Mouse (Mus musculus) lung, embryonic 16.5 days (tissue): Measurements from ENCODE around the gene Dnajb4. TPM values are rescaled to one million over a fixed set of nuclear protein-coding genes. Genes with fewer than 3 reads are reported as not detected.
"Not testable (repeated sequence)": the region's sequence is repeated elsewhere in the genome, so short reads cannot be mapped to it uniquely, and the experiment has no call there.

ENCODE experiments used
- ATAC-seq: fragments of 200-750 bp; cut with Nextera tagmentation; 2 replicates; pipeline ENCODE4 v1.8.0; 2017; ENCODE audit warnings: low read depth, mild to moderate bottlenecking, moderate library complexity
- H3K27ac ChIP-seq: fragments of 300-500 bp; sonication (generic); 2 replicates; pipeline ENCODE4 v1.5.1; 2014; ENCODE audit warnings: mild to moderate bottlenecking, control low read depth, low read length
- H3K27me3 ChIP-seq: fragments of 300-500 bp; sonication (generic); 2 replicates; pipeline ENCODE4 v1.6.1; 2014; ENCODE audit warnings: low read depth, low read length, mixed read lengths; ENCODE audit not compliant: control insufficient read depth, insufficient read depth
- H3K36me3 ChIP-seq: fragments of 300-500 bp; sonication (generic); 2 replicates; pipeline ENCODE4 v1.6.1; 2014; ENCODE audit warnings: low read length; ENCODE audit not compliant: control insufficient read depth, insufficient read depth
- H3K4me1 ChIP-seq: fragments of 300-500 bp; sonication (generic); replicated peaks from 2 replicates; pipeline ENCODE4 v1.6.1; 2014; ENCODE audit warnings: low read length, mixed read lengths; ENCODE audit not compliant: control insufficient read depth, insufficient read depth
- H3K4me2 ChIP-seq: fragments of 300-500 bp; sonication (generic); 2 replicates; pipeline ENCODE4 v1.6.1; 2014; ENCODE audit warnings: low read depth, low read length, control low read depth
- H3K4me3 ChIP-seq: fragments of 300-500 bp; sonication (generic); 2 replicates; pipeline ENCODE4 v1.5.1; 2014; ENCODE audit warnings: mild to moderate bottlenecking, low read length, control low read depth
- H3K9ac ChIP-seq: fragments of 300-500 bp; sonication (generic); 2 replicates; pipeline ENCODE4 v1.6.1; 2014; ENCODE audit warnings: low read length, control low read depth
- H3K9me3 ChIP-seq: fragments of 300-500 bp; sonication (generic); 2 replicates; pipeline ENCODE4 v1.6.1; 2016; ENCODE audit warnings: low read length; ENCODE audit not compliant: control insufficient read depth
- WGBS: fragments of 180-500 bp; shearing (Covaris S2); extraction: QIAGEN DNeasy Blood & Tissue Kit; methylation state at CpG from one replicate; pipeline ENCODE4 v1.1.7; 2014; 5-methylcytosine and 5-hydroxymethylcytosine counted together
- polyA plus RNA-seq: library from polyadenylated mRNA; unstranded; fragments of >200 nt; fragmentation: Nextera tagmentation; extraction: Ambion mirVana; gene quantifications from 2 replicates; pipeline ENCODE4 v1.2.1, GENCODE M21; 2015

Gene Dnajb4
- polyA plus RNA-seq: 44.0 and 44.8 TPM in 2 replicates

DNA sequence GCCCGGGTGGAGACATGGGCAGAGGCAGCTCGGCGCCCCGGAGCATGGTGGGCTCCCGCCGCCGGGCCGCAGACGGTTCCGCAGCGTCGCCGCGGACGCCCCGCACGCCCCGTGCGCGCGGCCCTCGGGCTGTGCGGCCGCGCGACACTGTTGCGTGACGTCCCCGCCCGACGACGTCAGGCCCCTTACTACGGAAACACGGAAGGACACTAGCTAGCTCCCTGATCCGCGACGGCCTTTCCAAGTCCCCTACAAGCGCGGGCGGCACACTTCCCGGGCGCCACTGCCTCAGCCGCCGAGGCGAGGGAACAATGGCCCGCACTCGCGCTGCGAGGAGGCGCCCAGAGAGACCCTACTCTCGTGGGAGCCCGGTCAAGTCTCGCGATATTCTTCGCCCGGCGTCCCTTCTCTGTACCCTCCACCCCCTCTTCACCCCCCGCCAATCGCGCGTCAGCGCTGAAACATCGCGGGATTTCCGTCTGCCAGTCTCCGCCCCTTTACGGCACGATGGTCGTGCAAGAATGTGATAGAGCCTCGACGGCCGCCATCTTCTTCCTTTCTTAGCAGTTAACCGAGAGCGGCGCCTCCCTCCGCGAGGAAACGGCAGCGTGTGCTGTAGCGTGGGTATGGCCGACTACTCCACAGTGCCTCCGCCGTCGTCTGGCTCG lies at the start of gene Dnajb4, which contains the start of gene Fubp1:
Gene Dnajb4, minus strand, starts transcription at position 336 of the 668 bp plus-strand sequence.
Gene Fubp1, plus strand, starts transcription at position 456 of the 668 bp plus-strand sequence.
- peak within 1 kb of the TSS; percentile 94 for H3K4me3 ChIP-seq
- no peaks in the 10 kb centered on the region for H3K27me3 ChIP-seq
- peak within 1 kb of the TSS; percentile 99 for H3K27ac ChIP-seq
- H3K4me2 ChIP-seq: peak within 1 kb of the TSS; percentile 70
- H3K9ac ChIP-seq: peak within 1 kb of the TSS; percentile 100
- H3K4me1 ChIP-seq: peaks cover 19% of the 10 kb centered on the region
- H3K9me3 ChIP-seq: no peaks in the 10 kb centered on the region
- H3K36me3 ChIP-seq: no peaks in the 10 kb centered on the region
- peak; percentile 97 for ATAC-seq
- under 1% methylated on average over 84 of the region's 85 CpGs for WGBS

DNA sequence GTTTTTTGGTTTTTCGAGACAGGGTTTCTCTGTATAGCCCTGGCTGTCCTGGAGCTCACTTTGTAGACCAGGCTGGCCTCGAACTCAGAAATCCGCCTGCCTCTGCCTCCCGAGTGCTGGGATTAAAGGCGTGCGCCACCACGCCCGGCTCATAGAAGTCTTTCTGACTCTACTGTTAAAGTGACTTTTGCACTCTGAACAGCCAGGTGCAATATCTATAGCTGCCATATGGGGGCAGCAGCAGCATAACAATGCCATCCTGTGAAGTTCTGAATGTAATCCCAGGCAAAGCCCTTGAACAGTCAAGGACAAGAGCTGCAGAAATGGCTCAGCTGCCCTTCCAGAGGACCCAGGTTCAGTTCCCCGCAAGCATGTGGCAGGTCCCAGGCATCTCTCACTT lies 49.3 kb upstream of the Dnajb4 start:
- ATAC-seq: peak; percentile 60
- not testable (repeated sequence) for H3K36me3 ChIP-seq, H3K27me3 ChIP-seq, H3K9ac ChIP-seq, H3K4me3 ChIP-seq, H3K27ac ChIP-seq, H3K9me3 ChIP-seq, H3K4me2 ChIP-seq
- peaks cover 14% of the 10 kb centered on the region for H3K4me1 ChIP-seq
- WGBS: 25% methylated on average over 8 of the region's 9 CpGs

DNA sequence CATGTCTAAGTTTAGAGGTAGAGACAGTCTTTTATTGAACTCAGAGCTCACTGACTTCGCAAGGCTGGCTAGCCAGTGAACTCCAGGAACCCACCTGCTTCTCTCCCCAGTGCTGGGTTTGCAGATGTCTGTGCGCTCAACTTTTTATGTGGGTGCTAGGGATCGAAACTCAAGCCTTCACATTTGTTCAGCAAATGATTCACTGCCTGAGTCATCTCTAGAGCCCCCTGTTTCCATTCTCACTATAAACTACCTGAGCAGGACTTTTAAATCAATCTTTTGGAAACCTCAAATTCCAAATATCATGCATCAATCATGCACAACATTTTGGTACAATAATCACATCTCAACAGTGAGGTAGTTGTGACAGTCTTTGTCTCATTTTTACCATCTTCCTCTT lies 47.4 kb upstream of the Dnajb4 start:
- H3K9me3 ChIP-seq: no peaks in the 10 kb centered on the region
- no peak overlapping the region for H3K9ac ChIP-seq
- H3K4me3 ChIP-seq: no peak overlapping the region
- H3K36me3 ChIP-seq: no peaks in the 10 kb centered on the region
- WGBS: 91% methylated on average over 3 of the region's 3 CpGs
- H3K27ac ChIP-seq: no peak overlapping the region
- no peak for ATAC-seq
- no peaks in the 10 kb centered on the region for H3K27me3 ChIP-seq
- peaks cover 11% of the 10 kb centered on the region for H3K4me1 ChIP-seq
- H3K4me2 ChIP-seq: no peak overlapping the region

- no peak overlapping the region for H3K4me2 ChIP-seq
- no peaks in the 10 kb centered on the region for H3K4me1 ChIP-seq
- no peak overlapping the region for H3K9ac ChIP-seq
- H3K27ac ChIP-seq: no peak overlapping the region
- no peaks in the 10 kb centered on the region for H3K9me3 ChIP-seq
- 81% methylated on average over 1 of the region's 1 CpGs for WGBS
- H3K27me3 ChIP-seq: no peaks in the 10 kb centered on the region
- ATAC-seq: no peak
- no peak overlapping the region for H3K4me3 ChIP-seq
- H3K36me3 ChIP-seq: peaks cover 15% of the 10 kb centered on the region; the same call in 1 of the 2 replicates
Observed at GRCm38 (mm10) chr3:152250487-152250886, 40.4 kb upstream of the Dnajb4 start.

GRCm38 (mm10) chr3:152247708-152248107 lies 37.6 kb upstream of the Dnajb4 start:
- H3K9me3 ChIP-seq: no peaks in the 10 kb centered on the region
- no peak overlapping the region for H3K4me3 ChIP-seq
- no peaks in the 10 kb centered on the region for H3K27me3 ChIP-seq
- H3K4me2 ChIP-seq: no peak overlapping the region
- no peak overlapping the region for H3K9ac ChIP-seq
- ATAC-seq: no peak
- no peak overlapping the region for H3K27ac ChIP-seq
- WGBS: 89% methylated on average over 12 of the region's 12 CpGs
- peaks cover 15% of the 10 kb centered on the region; the same call in 1 of the 2 replicates for H3K36me3 ChIP-seq
- H3K4me1 ChIP-seq: no peaks in the 10 kb centered on the region

DNA sequence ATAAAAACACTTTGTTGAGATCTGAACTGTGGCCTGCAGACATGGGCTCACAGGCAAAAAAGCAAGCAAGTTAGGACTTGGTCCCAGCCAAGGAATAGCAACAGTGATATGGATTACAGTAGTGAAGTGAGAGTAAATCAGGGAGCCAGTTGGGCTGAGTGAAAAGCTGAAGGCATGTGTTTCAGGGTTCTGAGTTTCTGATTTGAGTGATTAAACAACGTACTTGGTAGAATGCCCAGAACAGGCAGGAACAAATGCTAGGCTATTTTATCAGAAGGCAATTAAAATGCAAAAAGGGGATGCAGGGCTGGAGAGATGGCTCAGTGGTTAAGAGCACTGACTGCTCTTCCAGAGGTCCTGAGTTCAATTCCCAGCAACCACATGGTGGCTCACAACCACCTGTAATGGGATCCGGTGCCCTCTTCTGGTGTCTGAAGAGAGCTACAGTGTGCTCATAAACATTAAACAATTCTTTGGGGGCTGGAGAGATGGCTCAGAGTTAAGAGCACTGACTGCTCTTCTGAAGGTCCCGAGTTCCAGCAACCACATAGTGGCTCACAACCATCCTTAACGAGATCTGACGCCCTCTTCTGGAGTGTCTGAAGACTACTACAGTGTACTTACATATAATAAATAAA lies 35.3 kb upstream of the Dnajb4 start:
- H3K36me3 ChIP-seq: peaks cover 21% of the 10 kb centered on the region; the same call in 1 of the 2 replicates
- H3K9me3 ChIP-seq: no peaks in the 10 kb centered on the region
- H3K4me1 ChIP-seq: no peaks in the 10 kb centered on the region
- no peaks in the 10 kb centered on the region for H3K27me3 ChIP-seq
- peak; percentile 49; the same call in 1 of the 2 replicates for ATAC-seq
- H3K27ac ChIP-seq: no peak overlapping the region
- H3K4me3 ChIP-seq: no peak overlapping the region
- no peak overlapping the region for H3K9ac ChIP-seq
- 73% methylated on average over 5 of the region's 5 CpGs for WGBS
- H3K4me2 ChIP-seq: no peak overlapping the region

- ATAC-seq: no peak
- Histone ChIP-seq H3K9me3 (no peaks in the 10 kb centered on the region), H3K27me3 (no peaks in the 10 kb centered on the region), H3K36me3 (peaks cover 26% of the 10 kb centered on the region), H3K4me2 (no peak overlapping the region), H3K4me3 (no peak overlapping the region), H3K9ac (no peak overlapping the region), H3K4me1 (no peaks in the 10 kb centered on the region), H3K27ac (no peak overlapping the region)
- 74% methylated on average over 4 of the region's 4 CpGs for WGBS
Observed at GRCm38 (mm10) chr3:152243304-152243703, 33.2 kb upstream of the Dnajb4 start.

DNA sequence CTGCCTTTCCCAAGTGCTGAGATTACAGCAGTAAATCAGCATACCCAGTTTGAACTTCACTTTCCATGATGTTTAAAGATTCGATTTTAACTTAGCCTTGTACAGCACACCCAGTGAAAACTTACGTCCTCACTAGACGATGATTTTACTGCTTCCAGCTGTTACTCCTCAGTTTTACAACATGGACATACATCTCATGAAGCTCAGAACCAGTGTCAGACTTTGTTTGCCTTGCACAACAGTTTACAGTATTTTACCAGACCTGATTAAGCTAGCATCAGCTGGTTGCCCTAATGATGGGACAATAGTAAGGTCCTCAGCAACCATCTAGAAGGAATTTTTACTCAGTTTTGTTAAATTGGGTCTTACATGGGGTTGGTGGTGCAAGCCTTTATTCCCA lies 31.0 kb upstream of the Dnajb4 start:
- no peaks in the 10 kb centered on the region for H3K4me1 ChIP-seq
- 69% methylated on average over 3 of the region's 3 CpGs for WGBS
- H3K27me3 ChIP-seq: no peaks in the 10 kb centered on the region
- no peak overlapping the region for H3K9ac ChIP-seq
- no peak overlapping the region for H3K27ac ChIP-seq
- no peak for ATAC-seq
- H3K36me3 ChIP-seq: peaks cover 26% of the 10 kb centered on the region
- H3K4me2 ChIP-seq: no peak overlapping the region
- H3K9me3 ChIP-seq: no peaks in the 10 kb centered on the region
- no peak overlapping the region for H3K4me3 ChIP-seq

DNA sequence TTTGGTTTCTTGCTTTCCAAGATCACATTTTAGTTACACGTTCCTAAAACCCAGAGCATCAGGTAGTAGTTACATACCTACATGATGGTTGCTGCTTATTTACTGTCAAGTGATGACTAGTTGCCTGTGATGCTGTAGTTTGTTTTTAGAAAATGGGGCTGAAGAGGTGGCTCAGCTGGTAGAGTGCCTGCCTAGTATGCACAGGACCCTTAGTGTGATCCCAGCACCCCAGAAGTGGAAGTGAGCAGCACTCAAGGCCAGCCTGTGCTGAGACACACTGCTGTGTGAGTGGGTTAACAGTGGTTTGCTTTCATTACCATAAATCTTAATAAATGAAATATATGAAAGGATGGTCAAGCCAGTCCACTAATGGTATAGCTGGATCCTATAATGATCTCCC lies 29.5 kb upstream of the Dnajb4 start:
- Histone ChIP-seq H3K9me3 (no peaks in the 10 kb centered on the region), H3K4me2 (no peak overlapping the region), H3K27ac (no peak overlapping the region), H3K36me3 (peaks cover 33% of the 10 kb centered on the region), H3K4me3 (no peak overlapping the region), H3K4me1 (no peaks in the 10 kb centered on the region), H3K9ac (no peak overlapping the region), H3K27me3 (no peaks in the 10 kb centered on the region)
- ATAC-seq: no peak
- whole genome bisulfite sequencing: 92% methylated on average over 1 of the region's 1 CpGs
